Mouse (Mus musculus) forebrain, embryonic 12.5 days (tissue): ENCODE data around the gene Nipa2. TPM values are rescaled to one million over a fixed set of nuclear protein-coding genes. Genes with fewer than 3 reads are reported as not detected.

Experiments used
- ATAC-seq: fragments of 200-750 bp; cut with Nextera tagmentation; 2 replicates; pipeline ENCODE4 v1.8.0; 2017; ENCODE audit warnings: moderate TSS enrichment; ENCODE audit not compliant: low FRiP score
- H3K27ac ChIP-seq: fragments of 300-500 bp; sonication (generic); 2 replicates; pipeline ENCODE4 v1.5.1; 2016; ENCODE audit warnings: mild to moderate bottlenecking
- H3K27me3 ChIP-seq: fragments of 300-500 bp; sonication (generic); 2 replicates; pipeline ENCODE4 v1.6.1; 2016; ENCODE audit warnings: mild to moderate bottlenecking
- H3K36me3 ChIP-seq: fragments of 300-500 bp; sonication (generic); replicated peaks from 2 replicates; pipeline ENCODE4 v1.6.1; 2016; ENCODE audit warnings: mild to moderate bottlenecking
- H3K4me1 ChIP-seq: fragments of 300-500 bp; sonication (generic); 2 replicates; pipeline ENCODE4 v1.6.1; 2016
- H3K4me2 ChIP-seq: fragments of 300-500 bp; sonication (generic); 2 replicates; pipeline ENCODE4 v1.6.1; 2016; ENCODE audit warnings: mild to moderate bottlenecking, moderate library complexity
- H3K4me3 ChIP-seq: fragments of 300-500 bp; sonication (generic); replicated peaks from 2 replicates; pipeline ENCODE4 v1.5.1; 2016; ENCODE audit warnings: mild to moderate bottlenecking
- H3K9ac ChIP-seq: fragments of 300-500 bp; sonication (generic); 2 replicates; pipeline ENCODE4 v1.6.1; 2016; ENCODE audit warnings: mild to moderate bottlenecking
- H3K9me3 ChIP-seq: fragments of 300-500 bp; sonication (generic); 2 replicates; pipeline ENCODE4 v1.6.1; 2016
- WGBS: fragments of 180-500 bp; shearing (Covaris S2); methylation state at CpG from one replicate; pipeline ENCODE4 v1.1.7; 2016; 5-methylcytosine and 5-hydroxymethylcytosine counted together
- polyA plus RNA-seq: library from polyadenylated mRNA; unstranded; fragments of >200 nt; fragmentation: Nextera tagmentation; extraction: Ambion mirVana; gene quantifications from 2 replicates; pipeline ENCODE4 v1.2.1, GENCODE M21; 2016

Gene Nipa2
- polyA plus RNA-seq, 1 experiment from 2014 or later: 48.8 TPM

DNA sequence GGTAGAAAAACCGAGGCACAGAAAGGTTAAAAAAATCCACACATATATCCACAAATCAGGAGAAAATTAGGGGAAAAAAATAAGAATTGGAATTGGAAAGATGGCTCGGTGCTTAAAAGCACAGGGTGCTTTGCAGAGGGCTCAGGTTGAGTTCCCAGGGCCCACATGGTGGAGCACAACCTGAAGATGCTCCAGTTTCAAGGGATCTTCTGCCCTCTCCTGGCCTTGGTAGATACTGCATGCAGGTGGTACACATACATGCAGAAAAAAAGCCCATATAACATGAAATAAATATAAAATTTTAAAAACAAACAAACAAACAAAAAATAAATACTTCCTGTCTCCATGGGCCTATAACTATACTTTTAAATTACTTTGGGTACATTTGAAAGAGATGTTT lies 12.2 kb upstream of the Nipa2 start:
- Histone ChIP-seq H3K27ac (no peak overlapping the region), H3K27me3 (no peaks in the 10 kb centered on the region), H3K4me2 (no peak overlapping the region), H3K36me3 (peaks cover 5% of the 10 kb centered on the region), H3K4me1 (no peaks in the 10 kb centered on the region), H3K4me3 (no peak overlapping the region), H3K9me3 (no peaks in the 10 kb centered on the region), H3K9ac (no peak overlapping the region)
- ATAC-seq: no peak
- WGBS: 92% methylated on average over 2 of the region's 2 CpGs

GRCm38 (mm10) chr7:55969415-55969814 lies 7.1 kb upstream of the Nipa2 start:
- no peak for ATAC-seq
- Histone ChIP-seq H3K36me3 (no peaks in the 10 kb centered on the region), H3K9ac (no peak overlapping the region), H3K27me3 (no peaks in the 10 kb centered on the region), H3K27ac (no peak overlapping the region), H3K4me2 (no peak overlapping the region), H3K9me3 (no peaks in the 10 kb centered on the region), H3K4me1 (no peaks in the 10 kb centered on the region), H3K4me3 (no peak overlapping the region)
- WGBS: 81% methylated on average over 1 of the region's 1 CpGs

GRCm38 (mm10) chr7:55968258-55968901 lies 6.1 kb upstream of the Nipa2 start:
- Histone ChIP-seq H3K4me2 (no peak overlapping the region), H3K9ac (no peak overlapping the region), H3K27ac (no peak overlapping the region), H3K36me3 (no peaks in the 10 kb centered on the region), H3K4me3 (no peak overlapping the region), H3K27me3 (no peaks in the 10 kb centered on the region), H3K9me3 (no peaks in the 10 kb centered on the region), H3K4me1 (no peaks in the 10 kb centered on the region)
- no peak for ATAC-seq
- 58% methylated on average over 16 of the region's 16 CpGs for WGBS

DNA sequence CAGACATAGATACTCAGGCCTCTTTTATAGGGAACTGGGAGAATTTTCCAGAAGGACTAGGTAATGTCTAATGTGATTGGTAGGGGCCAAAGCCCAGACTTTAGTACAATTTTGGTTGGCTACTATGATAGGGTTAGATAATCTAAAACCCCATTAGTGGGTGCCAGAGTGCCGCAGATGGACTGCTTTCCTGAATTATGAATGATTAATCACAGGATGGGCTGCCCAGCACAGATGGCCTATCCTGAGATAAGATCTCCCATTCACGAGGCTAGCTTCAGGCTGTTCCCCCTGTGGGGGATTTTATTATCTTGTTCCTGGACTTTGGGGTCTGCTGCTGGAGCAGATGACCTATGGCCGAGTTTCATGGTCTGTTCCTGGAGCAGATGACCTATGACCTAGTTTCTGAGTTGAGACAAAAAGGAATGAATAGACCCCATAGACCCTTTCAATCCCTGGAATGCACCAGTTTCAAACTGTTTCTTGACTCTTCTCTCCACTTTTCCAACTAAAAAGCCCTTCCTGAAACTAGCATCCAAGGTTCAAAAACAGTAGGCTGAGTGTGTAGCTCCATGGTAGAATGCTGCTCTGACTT lies 4.7 kb upstream of the Nipa2 start:
- H3K36me3 ChIP-seq: no peaks in the 10 kb centered on the region
- no peak overlapping the region for H3K9ac ChIP-seq
- no peak overlapping the region for H3K4me2 ChIP-seq
- no peaks in the 10 kb centered on the region for H3K9me3 ChIP-seq
- no peak for ATAC-seq
- no peak overlapping the region for H3K4me3 ChIP-seq
- WGBS: 37% methylated on average over 3 of the region's 3 CpGs
- H3K4me1 ChIP-seq: 0 out of 2 replicates have a peak, but pooled peaks cover 4% of the 10 kb centered on the region
- no peak overlapping the region for H3K27ac ChIP-seq
- no peaks in the 10 kb centered on the region for H3K27me3 ChIP-seq

- H3K27me3 ChIP-seq: no peaks in the 10 kb centered on the region
- H3K4me3 ChIP-seq: no peak overlapping the region
- ATAC-seq: no peak
- H3K27ac ChIP-seq: no peak overlapping the region
- H3K4me1 ChIP-seq: peaks cover 10% of the 10 kb centered on the region
- H3K9me3 ChIP-seq: no peaks in the 10 kb centered on the region
- no peak overlapping the region for H3K4me2 ChIP-seq
- H3K36me3 ChIP-seq: no peaks in the 10 kb centered on the region; the same call in 1 of the 2 replicates
- 100% methylated on average over 1 of the region's 1 CpGs for WGBS
- H3K9ac ChIP-seq: no peak overlapping the region
Observed at GRCm38 (mm10) chr7:55960506-55960905, 1.8 kb downstream of the Nipa2 start.

GRCm38 (mm10) chr7:55959801-55960200 lies 2.5 kb downstream of the Nipa2 start:
- H3K36me3 ChIP-seq: no peaks in the 10 kb centered on the region; the same call in 1 of the 2 replicates
- H3K27me3 ChIP-seq: no peaks in the 10 kb centered on the region
- H3K27ac ChIP-seq: no peak overlapping the region
- H3K9ac ChIP-seq: no peak overlapping the region
- no peaks in the 10 kb centered on the region for H3K9me3 ChIP-seq
- H3K4me2 ChIP-seq: no peak overlapping the region
- no peak overlapping the region for H3K4me3 ChIP-seq
- no peak for ATAC-seq
- H3K4me1 ChIP-seq: peaks cover 10% of the 10 kb centered on the region
- WGBS: 95% methylated on average over 3 of the region's 3 CpGs

DNA sequence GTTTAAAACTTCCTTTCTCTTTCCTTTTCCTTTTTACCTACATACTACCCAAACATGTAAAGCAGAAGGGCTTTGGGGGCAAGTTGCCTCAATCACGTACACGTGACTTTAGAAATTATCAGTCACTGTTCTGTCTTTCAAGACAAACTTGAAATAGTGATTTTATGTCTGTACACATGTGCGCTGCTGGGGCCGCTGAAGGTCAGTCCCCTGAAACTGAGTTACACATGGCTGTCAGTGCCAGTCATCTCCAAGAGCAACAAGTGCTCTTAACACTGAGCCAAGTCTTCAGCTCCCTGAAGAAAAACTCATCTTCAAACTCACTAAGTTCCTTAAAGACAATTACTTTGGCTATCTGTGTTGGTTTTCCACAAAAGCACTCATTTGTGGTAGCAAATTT lies 4.4 kb downstream of the Nipa2 start:
- H3K27me3 ChIP-seq: no peaks in the 10 kb centered on the region
- H3K4me1 ChIP-seq: peaks cover 8% of the 10 kb centered on the region
- H3K9me3 ChIP-seq: peaks cover 8% of the 10 kb centered on the region; the same call in 1 of the 2 replicates
- WGBS: 96% methylated on average over 4 of the region's 4 CpGs
- H3K9ac ChIP-seq: no peak overlapping the region
- H3K4me3 ChIP-seq: no peak overlapping the region
- no peak for ATAC-seq
- H3K4me2 ChIP-seq: no peak overlapping the region
- no peak overlapping the region for H3K27ac ChIP-seq
- H3K36me3 ChIP-seq: peaks cover 8% of the 10 kb centered on the region; the same call in 1 of the 2 replicates

DNA sequence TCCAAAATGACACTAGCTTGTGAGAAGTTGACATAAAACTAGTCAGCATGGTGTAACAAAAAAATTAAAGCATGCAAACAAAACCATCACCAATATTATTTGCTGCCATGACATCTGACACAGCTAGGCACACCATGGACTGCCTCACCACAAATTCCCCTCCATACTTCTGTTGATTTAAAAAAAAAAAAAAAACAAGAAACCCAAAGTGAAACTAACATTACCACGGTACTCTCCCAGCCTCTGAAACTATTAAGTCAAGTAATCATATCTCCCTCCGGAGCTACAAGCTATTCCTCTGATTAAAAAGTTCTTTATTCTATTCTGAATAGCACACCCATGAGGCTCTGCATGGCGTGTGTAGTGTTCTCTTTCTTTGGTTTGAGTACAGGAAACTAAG lies 5.1 kb downstream of the Nipa2 start:
- Histone ChIP-seq H3K4me3 (no peak overlapping the region), H3K4me2 (no peak overlapping the region), H3K27me3 (no peaks in the 10 kb centered on the region), H3K27ac (no peak overlapping the region), H3K9ac (no peak overlapping the region), H3K4me1 (peaks cover 6% of the 10 kb centered on the region), H3K36me3 (peaks cover 8% of the 10 kb centered on the region; the same call in 1 of the 2 replicates), H3K9me3 (peaks cover 8% of the 10 kb centered on the region; the same call in 1 of the 2 replicates)
- 88% methylated on average over 3 of the region's 3 CpGs for WGBS
- ATAC-seq: no peak

- H3K4me2 ChIP-seq: no peak overlapping the region
- peaks cover 8% of the 10 kb centered on the region; the same call in 1 of the 2 replicates for H3K36me3 ChIP-seq
- H3K9ac ChIP-seq: no peak overlapping the region
- peaks cover 8% of the 10 kb centered on the region; the same call in 1 of the 2 replicates for H3K9me3 ChIP-seq
- peaks cover 5% of the 10 kb centered on the region for H3K4me1 ChIP-seq
- H3K4me3 ChIP-seq: no peak overlapping the region
- WGBS: 91% methylated on average over 2 of the region's 2 CpGs
- H3K27ac ChIP-seq: no peak overlapping the region
- H3K27me3 ChIP-seq: no peaks in the 10 kb centered on the region
- no peak for ATAC-seq
Observed at GRCm38 (mm10) chr7:55956054-55956453, 6.2 kb downstream of the Nipa2 start.

GRCm38 (mm10) chr7:55938341-55938740 lies 23.9 kb downstream of the Nipa2 start:
- Histone ChIP-seq H3K27me3 (no peaks in the 10 kb centered on the region), H3K9me3 (no peaks in the 10 kb centered on the region), H3K36me3 (peaks cover 26% of the 10 kb centered on the region), H3K4me1 (no peaks in the 10 kb centered on the region), H3K9ac (no peak overlapping the region), H3K27ac (no peak overlapping the region), H3K4me2 (no peak overlapping the region), H3K4me3 (no peak overlapping the region)
- WGBS: 91% methylated on average over 4 of the region's 4 CpGs
- no peak for ATAC-seq

DNA sequence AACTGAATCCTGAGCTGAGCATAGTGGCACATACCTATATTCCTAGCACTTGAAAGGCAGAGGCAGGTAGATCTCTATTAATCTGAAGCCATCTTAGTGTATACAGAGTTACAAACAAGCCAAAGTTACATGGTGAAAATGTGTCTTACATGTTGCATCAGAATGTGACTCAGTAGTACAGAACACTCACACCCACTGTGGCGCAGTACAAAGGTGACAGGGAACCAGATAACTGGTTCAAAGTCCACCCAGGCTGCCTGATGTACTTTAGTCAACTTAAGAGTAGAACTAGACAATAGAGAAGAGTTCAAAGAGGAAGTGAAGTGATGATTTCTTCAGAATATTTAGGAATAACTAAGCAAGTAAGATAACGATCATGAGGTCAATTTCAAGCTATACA lies 27.3 kb downstream of the Nipa2 start:
- H3K27me3 ChIP-seq: no peaks in the 10 kb centered on the region
- no peak for ATAC-seq
- no peak overlapping the region for H3K27ac ChIP-seq
- H3K4me2 ChIP-seq: no peak overlapping the region
- 95% methylated on average over 2 of the region's 2 CpGs for WGBS
- no peaks in the 10 kb centered on the region for H3K4me1 ChIP-seq
- H3K9ac ChIP-seq: no peak overlapping the region
- H3K4me3 ChIP-seq: no peak overlapping the region
- H3K9me3 ChIP-seq: no peaks in the 10 kb centered on the region
- H3K36me3 ChIP-seq: peaks cover 25% of the 10 kb centered on the region

GRCm38 (mm10) chr7:55928649-55929048 lies 33.6 kb downstream of the Nipa2 start:
- Histone ChIP-seq H3K4me1 (no peaks in the 10 kb centered on the region), H3K9me3 (no peaks in the 10 kb centered on the region), H3K4me2 (no peak overlapping the region), H3K4me3 (no peak overlapping the region), H3K9ac (no peak overlapping the region), H3K27me3 (no peaks in the 10 kb centered on the region), H3K36me3 (peaks cover 49% of the 10 kb centered on the region), H3K27ac (no peak overlapping the region)
- no peak for ATAC-seq
- 90% methylated on average over 2 of the region's 2 CpGs for WGBS

GRCm38 (mm10) chr7:55927262-55927661 lies 35.0 kb downstream of the Nipa2 start:
- H3K4me3 ChIP-seq: no peak overlapping the region
- no peaks in the 10 kb centered on the region for H3K9me3 ChIP-seq
- H3K4me1 ChIP-seq: no peaks in the 10 kb centered on the region
- H3K4me2 ChIP-seq: no peak overlapping the region
- peaks cover 63% of the 10 kb centered on the region for H3K36me3 ChIP-seq
- WGBS: 97% methylated on average over 4 of the region's 4 CpGs
- ATAC-seq: no peak
- no peak overlapping the region for H3K27ac ChIP-seq
- no peaks in the 10 kb centered on the region for H3K27me3 ChIP-seq
- H3K9ac ChIP-seq: no peak overlapping the region
